Mouse (Mus musculus): ENCODE measurements around the gene Fam168b. TPM values are rescaled to one million over a fixed set of nuclear protein-coding genes. Genes with fewer than 3 reads are reported as not detected.

Gene Fam168b
- total RNA-seq, 2 experiments from 2014 or later = 47.9 to 49.6 TPM

DNA sequence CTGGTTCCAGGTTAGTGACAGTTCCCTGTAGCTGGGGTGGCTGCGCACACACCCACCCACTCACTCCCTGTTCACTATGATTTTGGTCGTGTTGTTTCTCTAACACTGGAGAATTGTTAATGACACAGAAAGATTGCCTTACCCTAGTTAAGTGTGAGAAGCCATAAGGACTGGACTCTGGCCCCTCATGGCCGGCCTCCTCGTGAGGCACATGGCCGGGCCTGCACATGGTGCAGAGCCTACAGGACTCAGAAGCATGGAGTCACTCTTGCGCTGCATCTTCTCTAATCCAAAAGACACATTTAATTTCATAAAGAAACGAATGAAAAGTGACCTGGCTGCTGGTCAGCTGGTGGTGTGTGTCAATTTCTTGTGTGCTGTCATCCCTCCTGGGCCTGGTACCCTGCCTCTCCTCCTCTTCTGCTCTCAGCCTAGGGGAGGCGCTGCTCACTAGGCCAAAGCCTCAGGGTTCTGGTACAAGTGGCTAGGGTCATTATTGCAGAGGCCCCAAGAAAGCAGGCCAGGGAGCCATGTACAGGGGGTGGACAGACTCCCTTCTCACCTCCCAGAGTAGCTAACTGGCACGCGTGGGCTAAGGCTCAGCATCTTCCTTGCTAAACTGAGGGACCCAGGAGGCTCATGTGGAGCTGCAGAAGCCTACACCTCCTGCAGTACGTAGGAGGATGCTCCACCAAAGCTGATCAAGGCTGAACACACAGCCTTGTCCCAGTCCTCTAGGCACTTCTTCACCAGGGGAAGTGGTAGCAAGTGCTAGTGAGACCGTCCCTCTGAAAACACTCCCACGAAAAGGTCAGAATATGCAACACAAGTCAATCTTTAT is 30.2 kb downstream of the Fam168b start:
- no peak for DNase-seq

DNA sequence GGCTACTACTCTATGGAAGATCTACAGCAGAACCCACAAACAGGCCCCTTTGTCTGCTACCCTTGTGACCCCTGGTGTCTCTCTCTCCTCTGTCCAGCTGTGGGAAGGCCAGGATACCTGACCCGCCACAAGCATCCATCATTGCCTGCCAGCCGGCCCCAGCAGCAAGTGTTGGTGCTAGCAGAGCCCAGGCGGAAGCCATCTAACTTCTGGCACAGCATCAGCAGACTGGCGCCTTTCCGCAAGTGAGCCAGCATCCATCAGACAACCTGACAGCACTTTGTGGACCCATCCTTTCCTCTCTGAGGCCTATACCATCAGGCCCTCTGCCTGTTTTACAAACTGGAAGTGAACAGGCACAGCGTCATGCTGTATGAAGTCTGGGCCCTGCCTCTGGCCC is 31.3 kb downstream of the Fam168b start:
- no peak for DNase-seq

DNA sequence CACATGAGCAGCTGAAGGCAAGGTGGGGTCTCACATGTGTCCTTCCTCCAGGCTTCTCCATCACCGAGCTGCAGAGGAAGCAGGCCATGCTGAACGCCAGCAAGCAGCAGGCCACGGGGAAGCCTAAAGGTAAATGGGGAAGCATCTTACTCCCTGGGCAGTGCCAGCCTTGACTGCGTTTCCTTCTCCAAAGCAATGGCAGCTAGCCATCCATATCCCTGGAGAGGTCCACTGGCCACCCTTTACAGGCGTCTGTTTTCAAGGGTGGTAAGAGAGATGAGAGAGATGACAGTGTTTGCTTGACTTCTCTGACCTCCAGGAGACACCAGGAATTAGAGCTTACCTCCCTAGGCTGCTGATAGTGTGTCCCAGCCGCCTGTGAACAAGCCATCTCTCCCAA is 31.8 kb downstream of the Fam168b start:
- no peak for DNase-seq

DNA sequence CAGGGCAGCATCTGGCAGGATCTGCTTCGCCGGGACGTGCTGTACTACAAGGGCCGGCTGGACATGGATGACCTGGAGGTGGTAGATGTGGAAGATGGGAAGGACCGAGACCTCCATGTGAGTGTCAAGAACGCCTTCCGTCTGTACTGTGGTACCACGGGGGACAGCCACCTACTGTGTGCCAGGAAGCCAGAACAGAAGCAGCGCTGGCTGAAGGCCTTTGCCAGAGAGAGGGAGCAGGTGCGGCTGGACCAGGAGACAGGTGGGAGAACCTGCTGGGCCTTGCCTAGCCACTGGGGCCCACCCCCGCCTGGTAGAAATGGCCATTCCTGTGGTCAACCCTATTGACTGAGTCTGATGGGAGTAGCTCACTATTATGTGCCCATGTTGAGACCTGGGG is 32.6 kb downstream of the Fam168b start:
- DNase-seq = no peak

DNA sequence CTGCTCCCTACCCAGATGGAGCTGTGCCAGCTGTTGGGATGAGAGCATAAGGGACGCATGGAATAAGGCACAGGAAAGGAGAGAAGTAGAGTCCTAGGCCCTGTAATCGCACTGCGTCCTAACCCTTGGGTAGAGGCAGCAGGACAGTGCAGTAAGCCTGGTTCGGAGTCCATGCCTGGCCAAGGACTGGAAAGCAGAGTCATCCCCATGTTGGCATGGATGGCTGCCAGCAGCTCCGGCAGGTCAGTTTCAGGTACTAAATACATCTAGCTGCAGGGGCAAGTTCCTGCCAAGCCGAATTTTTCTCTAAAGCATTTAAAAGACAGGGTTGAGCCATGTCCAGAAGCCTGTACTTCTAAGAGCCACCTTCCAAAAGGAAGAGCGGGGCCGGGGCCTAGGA is 34.4 kb downstream of the Fam168b start:
- DNase-seq = peak in 1 of 2 experiments; percentile 1

- peak in 1 of 2 experiments; percentile 0 for DNase-seq
These were observed 36.8 kb downstream of the Fam168b start for GRCm38 (mm10) chr1:34805931-34806520.

- DNase-seq = no peak
These were observed 38.0 kb downstream of the Fam168b start for GRCm38 (mm10) chr1:34804863-34805262.

DNA sequence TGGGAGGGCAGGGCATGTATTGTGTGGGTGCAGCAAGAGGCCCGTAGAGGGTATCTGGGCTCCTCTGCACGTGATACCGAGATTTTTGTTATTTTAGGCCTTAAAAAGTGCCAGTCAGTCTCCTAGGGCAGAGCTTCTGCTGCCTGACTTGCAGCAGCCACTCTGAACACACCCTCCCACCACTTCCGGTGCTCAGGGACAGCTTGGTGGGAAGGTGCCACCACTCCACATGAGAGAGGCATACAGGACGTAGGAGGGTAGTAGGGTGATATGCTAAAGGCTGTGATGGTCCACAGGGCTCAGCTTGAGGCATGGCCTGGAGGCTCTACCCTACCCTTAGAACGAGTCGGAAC is 40.6 kb downstream of the Fam168b start:
- peak; percentile 14 to 17 for DNase-seq

GRCm38 (mm10) chr1:34801616-34802289 is 41.1 kb downstream of the Fam168b start:
- DNase-seq = peak; percentile 64 to 80

GRCm38 (mm10) chr1:34799140-34799539 is 43.7 kb downstream of the Fam168b start:
- no peak for DNase-seq

DNA sequence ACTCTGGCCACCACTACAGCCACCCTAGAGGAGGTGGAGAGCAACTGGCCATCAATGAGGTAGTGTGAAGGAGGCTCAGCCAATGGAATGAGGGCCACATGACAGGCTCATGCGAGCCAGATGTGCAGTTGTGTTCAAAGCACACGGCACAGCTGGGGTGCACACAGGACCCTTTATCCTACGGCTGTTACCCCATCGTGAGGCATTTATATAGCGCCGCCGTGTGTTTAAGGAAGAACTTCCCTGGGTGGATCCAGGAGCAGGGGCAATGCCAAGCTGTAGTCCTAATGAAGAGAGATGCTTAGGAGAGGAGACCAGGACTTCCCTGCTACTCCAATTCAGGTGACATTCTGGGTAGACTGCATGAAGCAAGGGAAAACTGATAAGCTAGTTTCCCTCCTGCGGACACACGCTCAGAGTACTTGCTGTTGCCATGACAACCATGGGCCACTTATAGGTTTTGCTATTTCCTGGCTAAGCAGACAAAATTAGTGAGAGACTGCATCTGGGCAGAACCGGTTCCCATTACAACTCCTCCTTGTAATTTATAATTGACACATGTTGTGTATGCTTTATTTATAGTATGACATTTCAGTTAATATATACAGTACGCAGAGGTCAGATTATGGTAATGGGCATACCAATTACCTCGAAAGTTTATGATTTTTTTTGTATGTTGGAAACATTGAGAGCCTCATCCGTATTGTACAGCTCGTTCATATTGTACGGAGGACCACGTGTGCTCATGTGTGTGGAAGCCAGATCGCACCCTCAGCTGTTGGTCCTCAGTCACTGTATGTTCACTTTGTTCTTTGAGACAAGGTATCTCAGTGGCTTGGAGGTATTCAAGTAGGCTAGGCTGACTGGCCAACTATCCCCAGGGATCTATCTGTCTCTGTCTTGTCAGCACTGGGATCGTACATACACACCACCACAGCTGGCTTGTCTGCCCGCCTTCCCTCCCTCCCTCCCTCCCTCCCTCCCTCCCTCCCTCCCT is 49.3 kb downstream of the Fam168b start:
- DNase-seq = no peak

DNA sequence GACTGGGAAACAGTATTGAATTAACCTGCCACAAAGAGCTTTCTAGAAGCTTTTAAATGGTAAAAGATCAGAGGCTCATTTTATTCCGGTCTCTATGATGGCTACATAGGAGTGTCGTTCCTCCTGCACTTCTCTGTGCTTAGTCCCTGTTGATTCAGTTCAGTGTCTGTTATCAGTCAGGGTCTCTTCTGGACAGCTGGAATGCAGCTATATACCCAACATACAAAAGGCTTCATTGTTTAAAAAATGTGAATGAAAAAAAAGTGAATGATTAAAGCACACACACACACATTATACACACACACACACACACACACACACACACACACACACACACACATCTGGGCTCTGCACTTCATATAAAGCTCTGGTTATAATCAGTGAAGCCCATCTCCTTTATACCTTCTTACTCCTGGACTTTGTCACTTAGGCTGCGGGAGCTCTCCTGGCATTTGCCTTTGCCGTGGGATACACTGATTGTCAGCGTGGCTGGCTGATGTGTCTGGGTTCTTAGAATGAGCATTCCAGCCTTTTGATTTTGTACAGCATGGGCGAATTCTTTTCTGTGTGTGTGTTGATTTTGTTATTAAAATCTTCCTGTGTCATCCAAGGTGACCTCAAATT is 59.2 kb downstream of the Fam168b start:
- no peak for DNase-seq

DNA sequence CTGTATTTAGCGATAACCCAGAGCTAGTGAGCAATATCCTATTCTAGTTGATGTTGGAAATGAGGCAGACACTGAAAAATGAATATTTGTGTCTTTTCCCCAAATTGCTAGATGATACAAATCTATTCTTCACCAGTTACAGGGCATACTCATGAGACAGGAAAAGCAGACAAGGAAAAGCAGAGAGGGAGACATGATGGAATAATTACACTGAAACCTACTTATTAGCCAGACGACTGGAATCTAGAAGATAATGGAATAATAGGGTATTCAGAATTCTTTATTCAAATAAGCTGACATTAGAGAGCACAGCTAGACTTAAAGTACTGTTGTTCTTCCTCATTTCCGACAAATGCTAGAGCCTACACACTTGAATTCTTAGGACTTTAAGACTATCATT is 67.0 kb downstream of the Fam168b start:
- DNase-seq = no peak

DNA sequence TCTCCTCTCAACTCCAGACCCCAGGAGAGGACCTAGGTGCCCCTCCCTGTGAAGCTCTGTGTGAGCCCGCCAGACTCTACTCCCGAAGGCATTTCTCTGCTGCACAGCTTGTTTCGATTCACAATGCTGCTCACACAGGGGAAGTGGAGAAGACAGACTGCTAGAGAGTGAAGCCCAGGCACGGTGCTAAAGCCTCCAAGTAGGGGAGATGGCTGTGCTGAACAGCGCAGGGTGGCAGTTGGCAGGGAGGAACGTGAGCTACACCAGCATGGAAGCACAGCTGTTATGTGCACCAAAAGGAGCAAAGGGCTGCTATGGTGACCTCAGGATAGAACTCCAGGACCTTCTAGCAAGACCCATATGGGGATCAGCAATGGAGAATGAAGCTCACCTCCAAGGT is 74.0 kb downstream of the Fam168b start:
- DNase-seq = no peak

GRCm38 (mm10) chr1:34767851-34768250 is 75.0 kb downstream of the Fam168b start:
- no peak for DNase-seq

- no peak for DNase-seq
These were observed 76.0 kb downstream of the Fam168b start for GRCm38 (mm10) chr1:34766899-34767298.

Other genes starting within 250 kb of the Fam168b start
- 100 to 1,000 TPM; 127 to 145 TPM for gene Plekhb2, start 6.9 kb upstream of the Fam168b start, total RNA-seq (2021)

All from heart, adult 18-20 months (tissue).